Mouse (Mus musculus) midbrain, embryonic 14.5 days (tissue): ENCODE measurements at regions not wholly inside any gene's neighbourhood (a gene's known extent, or its start where the extent isn't known, plus 50 kb on each side); places are given as distances from the start of the nearest gene placed in this dataset.
"Not testable (repeated sequence)": the region's sequence is repeated elsewhere in the genome, so short reads cannot be mapped to it uniquely, and the experiment has no call there.

ENCODE experiments used
- ATAC-seq: fragments of 200-750 bp; cut with Nextera tagmentation; 2 replicates; pipeline ENCODE4 v1.8.0; 2017; ENCODE audit warnings: moderate number of reproducible peaks, moderate library complexity; ENCODE audit not compliant: low FRiP score, low TSS enrichment
- DNase-seq: peaks from one replicate; pipeline ENCODE4 v3.0.0-alpha.2; 2015
- H3K27ac ChIP-seq: fragments of 300-500 bp; sonication (generic); replicated peaks from 2 replicates; pipeline ENCODE4 v1.5.1; 2014; ENCODE audit warnings: mild to moderate bottlenecking, low read depth, low read length, moderate library complexity
- H3K27me3 ChIP-seq: fragments of 300-500 bp; sonication (generic); 2 replicates; pipeline ENCODE4 v1.6.1; 2014; ENCODE audit warnings: low read length, control low read depth, mixed read lengths; ENCODE audit not compliant: control insufficient read depth, insufficient read depth
- H3K36me3 ChIP-seq: fragments of 300-500 bp; sonication (generic); 2 replicates; pipeline ENCODE4 v1.6.1; 2014; ENCODE audit warnings: low read length, control low read depth; ENCODE audit not compliant: control insufficient read depth, insufficient read depth
- H3K4me1 ChIP-seq: fragments of 300-500 bp; sonication (generic); 2 replicates; pipeline ENCODE4 v1.6.1; 2014; ENCODE audit warnings: mild to moderate bottlenecking, antibody characterized with exemption, low read length, control low read depth; ENCODE audit not compliant: control insufficient read depth, insufficient read depth
- H3K4me2 ChIP-seq: fragments of 300-500 bp; sonication (generic); 2 replicates; pipeline ENCODE4 v1.6.1; 2014; ENCODE audit warnings: mild to moderate bottlenecking, low read length, moderate library complexity
- H3K4me3 ChIP-seq: fragments of 300-500 bp; sonication (generic); replicated peaks from 2 replicates; pipeline ENCODE4 v1.5.1; 2014; ENCODE audit warnings: low read depth, low read length
- H3K9ac ChIP-seq: fragments of 300-500 bp; sonication (generic); replicated peaks from 2 replicates; pipeline ENCODE4 v1.6.1; 2014; ENCODE audit warnings: mild to moderate bottlenecking, low read length, moderate library complexity
- H3K9me3 ChIP-seq: fragments of 300-500 bp; sonication (generic); 2 replicates; pipeline ENCODE4 v1.6.1; 2016; ENCODE audit warnings: low read length, control low read depth, mixed read lengths; ENCODE audit not compliant: control insufficient read depth
- WGBS: fragments of 180-500 bp; shearing (Covaris S2); extraction: QIAGEN DNeasy Blood & Tissue Kit; methylation state at CpG from one replicate; pipeline ENCODE4 v1.1.7; 2014; 5-methylcytosine and 5-hydroxymethylcytosine counted together

DNA sequence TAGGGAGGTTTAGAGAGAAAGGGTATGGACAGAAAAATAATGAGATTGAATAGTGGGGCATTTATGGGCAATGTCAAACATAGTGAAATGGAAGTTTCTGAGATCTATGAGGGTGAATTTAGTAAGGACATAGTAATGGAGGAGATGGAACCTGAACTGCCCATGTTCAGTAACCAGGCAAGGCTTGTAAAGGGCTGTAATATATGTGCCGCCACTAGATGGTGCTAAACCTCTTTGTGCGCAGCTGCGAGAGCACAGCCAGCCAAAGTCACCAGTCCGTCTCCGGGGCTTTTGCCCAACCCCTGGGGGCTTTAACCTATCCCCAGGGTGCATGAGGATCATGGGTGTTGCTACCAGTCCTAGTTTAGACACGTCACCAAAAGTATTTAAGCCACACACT, 77.7 kb upstream of the Vmn2r25 start:
- not testable (repeated sequence) for ATAC-seq, H3K4me2 ChIP-seq, H3K36me3 ChIP-seq, H3K9me3 ChIP-seq, H3K9ac ChIP-seq, H3K4me3 ChIP-seq, H3K4me1 ChIP-seq, H3K27ac ChIP-seq, H3K27me3 ChIP-seq
- WGBS = 4% methylated on average over 3 of the region's 6 CpGs
- DNase-seq = peak; percentile 13

DNA sequence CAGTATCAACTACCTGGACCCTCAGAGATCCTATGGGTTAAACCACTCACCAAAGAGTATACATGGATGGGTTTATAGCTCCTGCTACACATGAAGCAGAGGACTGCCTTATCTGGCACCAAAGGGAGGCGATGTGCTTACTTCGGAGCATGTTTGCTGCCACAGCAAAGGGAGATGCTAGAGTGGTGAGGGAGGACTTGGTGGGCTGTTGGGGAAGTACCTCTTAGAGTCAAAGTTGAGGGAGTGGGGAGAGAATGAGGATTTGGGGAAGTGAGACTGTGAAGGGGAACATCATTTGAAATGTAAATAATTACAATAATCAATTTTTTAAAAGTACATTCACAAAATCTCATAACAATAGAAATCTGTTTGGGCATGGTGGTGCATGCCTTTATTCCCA, 84.7 kb upstream of the Vmn2r25 start:
- Histone ChIP-seq H3K27ac (no peak overlapping the region), H3K4me2 (no peak overlapping the region), H3K4me1 (no peaks in the 10 kb centered on the region), H3K9me3 (no peaks in the 10 kb centered on the region), H3K9ac (no peak overlapping the region), H3K4me3 (no peak overlapping the region), H3K36me3 (no peaks in the 10 kb centered on the region), H3K27me3 (no peaks in the 10 kb centered on the region)
- DNase-seq (no peak), ATAC-seq (no peak)
- 94% methylated on average over 2 of the region's 2 CpGs for WGBS

DNA sequence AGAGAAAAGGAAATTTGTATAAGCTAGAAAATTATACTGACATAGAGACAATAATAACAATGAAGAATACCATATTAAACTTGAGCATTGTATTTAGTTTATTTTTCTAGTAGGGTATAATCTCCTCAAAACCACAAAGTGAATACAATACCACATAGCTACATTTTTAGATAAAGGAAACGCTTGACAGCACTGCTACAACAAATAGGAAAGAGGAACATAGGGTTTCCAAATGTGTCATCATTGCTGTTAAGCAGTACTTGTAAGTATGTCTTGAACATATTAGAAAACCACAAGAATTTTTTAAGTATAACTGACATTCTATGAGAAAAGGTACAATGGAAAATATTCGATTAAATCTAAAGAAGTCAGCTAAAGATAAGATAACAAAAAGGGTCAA, 63.0 kb upstream of the Vmn2r26 start:
- no peak overlapping the region for H3K4me2 ChIP-seq
- H3K4me1 ChIP-seq = no peaks in the 10 kb centered on the region
- ATAC-seq = no peak
- H3K36me3 ChIP-seq = no peaks in the 10 kb centered on the region
- WGBS = 87% methylated on average over 2 of the region's 2 CpGs
- H3K9me3 ChIP-seq = no peaks in the 10 kb centered on the region
- no peak overlapping the region for H3K9ac ChIP-seq
- no peak for DNase-seq
- H3K27ac ChIP-seq = no peak overlapping the region
- H3K4me3 ChIP-seq = no peak overlapping the region
- no peaks in the 10 kb centered on the region for H3K27me3 ChIP-seq

DNA sequence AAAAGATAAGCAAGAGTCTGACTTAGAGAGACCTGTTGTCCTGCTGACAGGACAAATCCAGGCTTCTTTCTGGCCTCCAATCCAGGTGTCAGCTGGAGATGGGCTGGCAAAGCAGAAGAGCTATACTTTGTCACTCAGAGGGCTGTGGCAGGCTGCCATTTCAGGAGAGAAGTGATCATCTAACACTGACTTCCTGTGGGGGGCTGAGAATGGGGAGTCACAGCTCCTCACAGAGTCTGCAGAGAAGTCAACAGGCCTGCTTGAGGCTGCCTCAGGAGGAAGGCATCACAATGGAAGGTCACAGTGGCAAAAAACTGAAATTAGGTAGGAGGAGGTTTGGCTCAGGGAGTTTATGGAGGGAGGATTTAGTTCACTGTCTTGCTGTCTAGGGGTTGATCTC, 53.2 kb upstream of the Vmn2r26 start:
- DNase-seq (no peak), ATAC-seq (no peak)
- no peak overlapping the region for H3K4me3 ChIP-seq

More for the DNA sequence above, 53.2 kb upstream of the Vmn2r26 start:
- Histone ChIP-seq H3K36me3 (no peaks in the 10 kb centered on the region), H3K27me3 (no peaks in the 10 kb centered on the region), H3K4me1 (no peaks in the 10 kb centered on the region), H3K27ac (no peak overlapping the region), H3K9ac (no peak overlapping the region), H3K4me2 (no peak overlapping the region), H3K9me3 (no peaks in the 10 kb centered on the region)
